Mouse (Mus musculus) kidney, postnatal 4 days (tissue): ENCODE data around the gene Ptprd.

Experiments used
- DNase-seq, 2 experiments: peaks; one replicate each; pipeline ENCODE4 v3.0.0; 2021; ENCODE audit warnings: mixed read lengths in 2 of 2

Ptprd gene

GRCm38 (mm10) chr4:78211529-78212494 lies at the start of gene Ptprd:
Gene Ptprd, minus strand, starts transcription at chr4:78211961.
- peak; percentile 38 to 49 for DNase-seq

- DNase-seq: no peak
Observed at GRCm38 (mm10) chr4:78235820-78236219, 24.1 kb upstream of the Ptprd start.

- no peak for DNase-seq
Observed at GRCm38 (mm10) chr4:78235316-78235715, 23.6 kb upstream of the Ptprd start.

GRCm38 (mm10) chr4:78234681-78235080 lies 22.9 kb upstream of the Ptprd start:
- DNase-seq: no peak

- no peak for DNase-seq
Observed at GRCm38 (mm10) chr4:78213949-78214348, 2.2 kb upstream of the Ptprd start.

GRCm38 (mm10) chr4:78212941-78213340 lies 1.2 kb upstream of the Ptprd start:
- no peak for DNase-seq

- DNase-seq: no peak
Observed at GRCm38 (mm10) chr4:78210878-78211528, 758 bp downstream of the Ptprd start.

- DNase-seq: no peak
Observed at GRCm38 (mm10) chr4:78205018-78205417, 6.7 kb downstream of the Ptprd start.

- no peak for DNase-seq
Observed at GRCm38 (mm10) chr4:78168447-78168846, 43.3 kb downstream of the Ptprd start.

GRCm38 (mm10) chr4:78160451-78160850 lies 51.3 kb downstream of the Ptprd start:
- no peak for DNase-seq

GRCm38 (mm10) chr4:78150561-78150960 lies 61.2 kb downstream of the Ptprd start:
- DNase-seq: no peak

GRCm38 (mm10) chr4:78142767-78143148 lies 69.0 kb downstream of the Ptprd start:
- DNase-seq: no peak

- no peak for DNase-seq
Observed at GRCm38 (mm10) chr4:78142088-78142766, 69.5 kb downstream of the Ptprd start.

GRCm38 (mm10) chr4:78110898-78111297 lies 100.9 kb downstream of the Ptprd start:
- peak in 1 of 2 experiments; percentile 1 for DNase-seq

GRCm38 (mm10) chr4:78097526-78097925 lies 114.2 kb downstream of the Ptprd start:
- DNase-seq: no peak

- DNase-seq: no peak
Observed at GRCm38 (mm10) chr4:78082744-78083143, 129.0 kb downstream of the Ptprd start.

- no peak for DNase-seq
Observed at GRCm38 (mm10) chr4:78077499-78077898, 134.3 kb downstream of the Ptprd start.

- DNase-seq: no peak
Observed at GRCm38 (mm10) chr4:78077087-78077486, 134.7 kb downstream of the Ptprd start.

- DNase-seq: no peak
Observed at GRCm38 (mm10) chr4:78038401-78038800, 173.4 kb downstream of the Ptprd start.

GRCm38 (mm10) chr4:78002065-78002464 lies 209.7 kb downstream of the Ptprd start:
- no peak for DNase-seq

- no peak for DNase-seq
Observed at GRCm38 (mm10) chr4:77992709-77993108, 219.1 kb downstream of the Ptprd start.

- no peak for DNase-seq
Observed at GRCm38 (mm10) chr4:77982094-77982493, 229.7 kb downstream of the Ptprd start.

GRCm38 (mm10) chr4:77961711-77962110 lies 250.1 kb downstream of the Ptprd start:
- DNase-seq: peak in 1 of 2 experiments; percentile 0
